Mouse (Mus musculus) heart, embryonic 10.5 days (tissue): ENCODE data around the gene Ttll2. TPM values are rescaled to one million over a fixed set of nuclear protein-coding genes. Genes with fewer than 3 reads are reported as not detected.
"Not testable (repeated sequence)": the region's sequence is repeated elsewhere in the genome, so short reads cannot be mapped to it uniquely, and the experiment has no call there.

Experiments used
- DNase-seq: peaks from one replicate; pipeline ENCODE4 v3.0.0-alpha.2; 2017; ENCODE audit warnings: low spot score
- H3K27ac ChIP-seq: fragments of 300-500 bp; sonication (generic); 2 replicates; pipeline ENCODE4 v1.5.1; 2016; ENCODE audit warnings: mild to moderate bottlenecking
- H3K27me3 ChIP-seq: fragments of 300-500 bp; sonication (generic); 2 replicates; pipeline ENCODE4 v1.6.1; 2016; ENCODE audit warnings: mild to moderate bottlenecking; ENCODE audit not compliant: poor library complexity, insufficient read depth, severe bottlenecking
- H3K36me3 ChIP-seq: fragments of 300-500 bp; sonication (generic); 2 replicates; pipeline ENCODE4 v1.6.1; 2016; ENCODE audit warnings: mild to moderate bottlenecking, moderate library complexity
- H3K4me1 ChIP-seq: fragments of 300-500 bp; sonication (generic); 2 replicates; pipeline ENCODE4 v1.6.1; 2016; ENCODE audit warnings: mild to moderate bottlenecking
- H3K4me3 ChIP-seq: fragments of 300-500 bp; sonication (generic); 2 replicates; pipeline ENCODE4 v1.5.1; 2016; ENCODE audit warnings: mild to moderate bottlenecking, moderate library complexity
- H3K9me3 ChIP-seq: fragments of 300-500 bp; sonication (generic); 2 replicates; pipeline ENCODE4 v1.6.1; 2016; ENCODE audit warnings: mild to moderate bottlenecking, moderate library complexity
- WGBS: fragments of 180-500 bp; shearing (Covaris S2); methylation state at CpG from one replicate; pipeline ENCODE4 v1.1.7; 2016; 5-methylcytosine and 5-hydroxymethylcytosine counted together
- polyA plus RNA-seq: library from polyadenylated mRNA; unstranded; fragments of >200 nt; fragmentation: Nextera tagmentation; extraction: Ambion mirVana; gene quantifications from 2 replicates; pipeline ENCODE4 v1.2.1, GENCODE M21; 2016

Ttll2 gene
- polyA plus RNA-seq, 1 experiment from 2014 or later = not detected

- H3K4me3 ChIP-seq = not testable (repeated sequence)
- WGBS = 81% methylated on average over 1 of the region's 3 CpGs
Measured at GRCm38 (mm10) chr17:7382711-7383110, 30.2 kb upstream of the Ttll2 start.

GRCm38 (mm10) chr17:7377907-7378306, 25.4 kb upstream of the Ttll2 start:
- 21% methylated on average over 2 of the region's 3 CpGs for WGBS
- DNase-seq, H3K27ac ChIP-seq: not testable (repeated sequence)

More at GRCm38 (mm10) chr17:7382711-7383110, 30.2 kb upstream of the Ttll2 start:
- H3K36me3 ChIP-seq, DNase-seq, H3K27me3 ChIP-seq, H3K9me3 ChIP-seq, H3K4me1 ChIP-seq, H3K27ac ChIP-seq: not testable (repeated sequence)

GRCm38 (mm10) chr17:7376951-7377700, 24.6 kb upstream of the Ttll2 start:
- not testable (repeated sequence) for H3K4me1 ChIP-seq, H3K4me3 ChIP-seq, DNase-seq, H3K27me3 ChIP-seq, H3K27ac ChIP-seq, H3K9me3 ChIP-seq, H3K36me3 ChIP-seq
- 100% methylated on average over 1 of the region's 3 CpGs for WGBS

More at GRCm38 (mm10) chr17:7377907-7378306, 25.4 kb upstream of the Ttll2 start:
- H3K4me3 ChIP-seq, H3K36me3 ChIP-seq, H3K4me1 ChIP-seq, H3K27me3 ChIP-seq, H3K9me3 ChIP-seq: not testable (repeated sequence)

GRCm38 (mm10) chr17:7371879-7372278, 19.4 kb upstream of the Ttll2 start, which contains the start of gene Gm49630:
Gm49630 (minus strand) TSS chr17:7371979.
- not testable (repeated sequence) for DNase-seq, H3K9me3 ChIP-seq, H3K4me3 ChIP-seq, H3K36me3 ChIP-seq, H3K27me3 ChIP-seq, H3K27ac ChIP-seq, H3K4me1 ChIP-seq
- 61% methylated on average over 4 of the region's 5 CpGs for WGBS

DNA sequence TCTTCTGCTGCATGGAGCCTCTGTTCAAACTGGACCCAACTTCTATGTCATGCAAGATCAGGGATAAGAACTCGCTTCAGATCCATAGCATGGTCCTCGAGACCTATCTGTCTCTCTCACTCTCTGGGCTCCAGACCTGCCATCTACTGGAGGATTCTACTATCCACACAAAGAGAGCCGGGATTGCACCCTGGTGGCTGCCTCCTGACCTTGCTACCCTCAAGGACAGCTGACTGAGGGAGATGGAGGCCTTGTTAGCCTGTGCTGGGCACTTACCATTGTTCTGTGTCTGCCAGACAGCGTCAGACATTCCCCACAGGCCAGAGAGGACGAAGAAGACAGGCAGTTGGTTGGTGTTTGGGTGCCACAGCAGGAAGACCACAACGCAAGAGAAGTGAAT, 16.9 kb upstream of the Ttll2 start:
- not testable (repeated sequence) for H3K9me3 ChIP-seq, H3K4me3 ChIP-seq, H3K36me3 ChIP-seq, DNase-seq, H3K27me3 ChIP-seq, H3K27ac ChIP-seq, H3K4me1 ChIP-seq
- 54% methylated on average over 6 of the region's 6 CpGs for WGBS

GRCm38 (mm10) chr17:7366676-7367374, 14.3 kb upstream of the Ttll2 start:
- not testable (repeated sequence) for H3K9me3 ChIP-seq, H3K27me3 ChIP-seq, H3K4me3 ChIP-seq, DNase-seq, H3K36me3 ChIP-seq, H3K4me1 ChIP-seq, H3K27ac ChIP-seq
- 65% methylated on average over 5 of the region's 7 CpGs for WGBS

DNA sequence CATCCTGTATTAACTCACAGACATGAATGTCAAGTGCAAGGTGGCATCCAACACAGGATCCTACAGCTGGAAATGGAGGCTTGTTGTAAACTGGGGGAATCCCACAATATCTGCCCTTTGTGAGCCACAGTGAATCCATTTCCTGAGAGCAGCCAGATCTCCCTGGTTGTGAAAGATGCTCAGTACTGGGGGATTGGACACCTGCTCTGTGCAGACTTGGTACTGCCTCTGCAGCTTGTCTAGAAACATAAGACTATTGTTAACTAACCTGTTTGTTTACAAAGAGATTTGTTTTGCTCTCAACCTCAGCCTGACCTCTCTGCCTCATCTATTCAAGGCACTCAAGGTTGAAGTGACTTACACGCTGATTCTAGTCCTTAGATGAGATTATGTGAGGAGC, 13.8 kb upstream of the Ttll2 start:
- not testable (repeated sequence) for H3K4me3 ChIP-seq, H3K27ac ChIP-seq, DNase-seq, H3K9me3 ChIP-seq, H3K4me1 ChIP-seq, H3K27me3 ChIP-seq, H3K36me3 ChIP-seq
- 36% methylated on average over 1 of the region's 1 CpGs for WGBS

- DNase-seq, H3K9me3 ChIP-seq, H3K36me3 ChIP-seq, H3K4me3 ChIP-seq, H3K27me3 ChIP-seq, H3K4me1 ChIP-seq, H3K27ac ChIP-seq: not testable (repeated sequence)
- WGBS = no CpG with 5 or more reads among the region's 3 CpGs
Measured at GRCm38 (mm10) chr17:7365615-7366014, 13.1 kb upstream of the Ttll2 start.

DNA sequence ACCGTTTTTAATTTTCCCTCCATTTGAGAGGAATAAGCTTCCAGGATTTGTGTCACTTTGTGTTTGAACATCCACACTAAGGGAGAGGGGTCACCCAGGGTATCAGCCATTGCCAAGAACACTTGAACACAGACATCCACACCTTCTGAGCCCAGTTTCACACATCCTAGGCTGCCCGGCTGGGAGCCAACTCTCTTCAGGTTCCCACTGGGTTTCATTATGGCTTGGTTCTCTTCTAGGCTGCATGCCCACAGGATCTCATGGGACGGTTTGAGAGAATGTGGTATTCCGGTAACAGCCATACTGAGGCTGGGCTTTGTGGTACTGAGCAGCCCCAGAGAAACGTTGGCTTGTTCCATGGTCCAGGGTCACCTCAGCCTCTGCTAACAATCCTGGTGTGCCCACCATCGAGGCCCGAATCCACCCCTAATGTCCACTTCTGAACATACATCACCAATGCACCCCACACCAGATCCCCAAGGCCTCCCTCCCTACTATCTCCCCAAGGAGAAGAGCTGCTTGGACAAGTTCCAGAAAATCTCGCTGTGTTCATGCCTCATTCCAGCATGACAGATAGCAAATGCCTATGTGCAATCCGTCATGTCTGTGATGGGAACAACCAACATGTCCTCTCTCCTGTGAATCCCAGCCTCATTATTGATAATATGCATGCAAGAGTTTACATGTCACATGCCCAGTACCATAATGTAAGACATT, 8.4 kb upstream of the Ttll2 start:
- H3K9me3 ChIP-seq, H3K27me3 ChIP-seq, H3K36me3 ChIP-seq, DNase-seq, H3K4me1 ChIP-seq, H3K4me3 ChIP-seq, H3K27ac ChIP-seq: not testable (repeated sequence)
- 77% methylated on average over 9 of the region's 9 CpGs for WGBS

GRCm38 (mm10) chr17:7359806-7360205, 7.3 kb upstream of the Ttll2 start:
- DNase-seq, H3K9me3 ChIP-seq, H3K4me3 ChIP-seq, H3K27me3 ChIP-seq, H3K4me1 ChIP-seq, H3K36me3 ChIP-seq, H3K27ac ChIP-seq: not testable (repeated sequence)
- WGBS = 75% methylated on average over 4 of the region's 4 CpGs

GRCm38 (mm10) chr17:7348765-7349164, 3.7 kb downstream of the Ttll2 start:
- not testable (repeated sequence) for H3K36me3 ChIP-seq, H3K27ac ChIP-seq, DNase-seq, H3K27me3 ChIP-seq, H3K4me1 ChIP-seq, H3K4me3 ChIP-seq, H3K9me3 ChIP-seq
- 77% methylated on average over 2 of the region's 3 CpGs for WGBS

GRCm38 (mm10) chr17:7337381-7337780, 15.1 kb downstream of the Ttll2 start:
- H3K27ac ChIP-seq, H3K4me3 ChIP-seq, H3K36me3 ChIP-seq, H3K27me3 ChIP-seq, H3K4me1 ChIP-seq, H3K9me3 ChIP-seq: not testable (repeated sequence)
- 63% methylated on average over 8 of the region's 9 CpGs for WGBS
- peak; percentile 33 for DNase-seq

DNA sequence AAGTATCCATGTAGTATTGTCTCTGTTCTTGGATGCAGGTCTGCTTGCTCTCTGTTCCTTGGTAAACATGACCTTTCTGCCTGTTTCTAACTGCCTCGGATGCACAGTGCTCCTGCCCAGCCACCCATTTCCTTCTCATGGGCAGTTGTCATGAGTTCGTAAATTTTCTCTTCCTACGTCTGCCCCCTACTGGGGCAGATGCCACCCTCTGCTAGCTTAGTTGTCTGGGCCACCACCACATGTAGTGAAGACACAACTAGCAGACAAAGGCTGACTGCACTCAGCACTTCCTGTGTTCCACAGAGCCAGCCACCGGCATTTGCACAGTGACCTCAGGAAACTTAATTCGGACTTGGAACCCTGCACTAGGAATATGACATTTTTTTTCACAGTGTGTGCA, 19.8 kb downstream of the Ttll2 start:
- WGBS = 74% methylated on average over 4 of the region's 5 CpGs
- DNase-seq = not testable (repeated sequence)

More for the DNA sequence above, 19.8 kb downstream of the Ttll2 start:
- H3K4me3 ChIP-seq, H3K4me1 ChIP-seq, H3K27me3 ChIP-seq, H3K36me3 ChIP-seq, H3K27ac ChIP-seq, H3K9me3 ChIP-seq: not testable (repeated sequence)
